Mouse (Mus musculus) olfactory bulb, adult 2 months (tissue): ENCODE results near the gene Kmt2b.

Source experiments
- CTCF ChIP-seq: fragments of 200-500 bp; IDR thresholded peaks from 2 replicates; pipeline ENCODE4 v1.5.1; 2012; ENCODE audit warnings: low read depth, mild to moderate bottlenecking, low read length, moderate library complexity; ENCODE audit not compliant: insufficient read depth
- POLR2A ChIP-seq: fragments of 200-500 bp; IDR thresholded peaks from 2 replicates; pipeline ENCODE4 v1.6.1; 2012; ENCODE audit warnings: mild to moderate bottlenecking, low read depth, low read length, moderate library complexity; ENCODE audit not compliant: insufficient read depth

DNA sequence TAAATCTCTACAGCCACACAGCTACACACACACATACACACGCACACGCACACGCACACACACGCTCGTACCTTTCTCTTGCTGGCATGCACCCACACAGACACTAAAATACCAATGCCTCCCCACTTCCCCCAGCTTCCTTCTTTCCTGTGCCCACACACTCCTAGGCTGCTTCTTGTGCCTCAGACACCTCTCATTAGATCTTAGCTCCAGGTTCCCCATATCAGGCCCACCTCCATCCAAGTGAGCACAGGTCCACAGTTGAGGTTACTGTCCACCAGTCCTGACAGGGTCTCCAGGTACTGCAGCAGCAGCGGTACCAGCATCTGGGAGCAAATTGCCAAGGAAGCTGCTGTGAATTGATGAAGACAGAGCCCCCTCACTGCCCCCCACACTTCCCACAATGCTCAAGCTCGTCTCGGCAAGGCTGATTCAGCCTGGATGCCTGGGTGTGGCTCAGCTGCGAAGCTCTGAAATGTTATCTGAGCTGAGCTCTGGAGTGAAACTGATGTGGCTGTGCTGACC, 57.2 kb downstream of the Kmt2b start:
- no peak for TF ChIP-seq CTCF
- TF ChIP-seq POLR2A = no peak
